Mouse (Mus musculus): ENCODE measurements around the gene Wdr1. TPM values are rescaled to one million over a fixed set of nuclear protein-coding genes. Genes with fewer than 3 reads are reported as not detected.
A peak's percentile ranks its signal among the peaks of the same experiment; 100 is the strongest.
"Not testable (repeated sequence)": the region's sequence is repeated elsewhere in the genome, so short reads cannot be mapped to it uniquely, and the experiment has no call there.

Wdr1 gene
- 10 to 100 TPM; 62.8 to 73.4 TPM for total RNA-seq (2021)
- long read RNA-seq, experiment 1, transcript Wdr1-201 (15 exons, 3,089 nt), result major isoform, 82 of 105 reads
- long read RNA-seq, experiment 1, partial matches to known transcripts, result 11 of 105 reads
- long read RNA-seq, experiment 1, other reads (novel, unspliced or antisense), result 10 of 105 reads
- long read RNA-seq, experiment 2, transcript Wdr1-201 (15 exons, 3,089 nt), result major isoform, 102 of 123 reads
- long read RNA-seq, experiment 2, partial matches to known transcripts, result 8 of 123 reads
- long read RNA-seq, experiment 2, other reads (novel, unspliced or antisense), result 12 of 123 reads

GRCm38 (mm10) chr5:38563121-38563520, at the start of gene Wdr1:
Wdr1 (minus strand) TSS chr5:38563221.
- no peak for DNase-seq

- DNase-seq, result no peak
Observed at GRCm38 (mm10) chr5:38611118-38611517, 48.1 kb upstream of the Wdr1 start.

GRCm38 (mm10) chr5:38608219-38608618, 45.2 kb upstream of the Wdr1 start:
- not testable (repeated sequence) for DNase-seq

- no peak for DNase-seq
Observed at GRCm38 (mm10) chr5:38598647-38599304, 35.8 kb upstream of the Wdr1 start.

- no peak for DNase-seq
Observed at GRCm38 (mm10) chr5:38588924-38589323, 25.9 kb upstream of the Wdr1 start.

GRCm38 (mm10) chr5:38585450-38585849, 22.4 kb upstream of the Wdr1 start:
- no peak for DNase-seq

- DNase-seq, result no peak
Observed at GRCm38 (mm10) chr5:38583026-38583425, 20.0 kb upstream of the Wdr1 start.

- DNase-seq, result peak; percentile 13
Observed at GRCm38 (mm10) chr5:38580703-38581102, 17.7 kb upstream of the Wdr1 start.

GRCm38 (mm10) chr5:38570876-38571275, 7.9 kb upstream of the Wdr1 start:
- no peak for DNase-seq

- no peak for DNase-seq
Observed at GRCm38 (mm10) chr5:38568652-38569051, 5.6 kb upstream of the Wdr1 start.

- DNase-seq, result no peak
Observed at GRCm38 (mm10) chr5:38564831-38565230, 1.8 kb upstream of the Wdr1 start.

- peak; percentile 98 for DNase-seq
Observed at GRCm38 (mm10) chr5:38561426-38562024, 1.5 kb downstream of the Wdr1 start.

GRCm38 (mm10) chr5:38560586-38561425, 2.2 kb downstream of the Wdr1 start:
- DNase-seq, result peak; percentile 38

- DNase-seq, result no peak
Observed at GRCm38 (mm10) chr5:38558831-38559230, 4.2 kb downstream of the Wdr1 start.

GRCm38 (mm10) chr5:38557811-38558210, 5.2 kb downstream of the Wdr1 start:
- DNase-seq, result no peak

GRCm38 (mm10) chr5:38556406-38556805, 6.6 kb downstream of the Wdr1 start:
- DNase-seq, result no peak

GRCm38 (mm10) chr5:38553953-38554352, 9.1 kb downstream of the Wdr1 start:
- DNase-seq, result no peak

GRCm38 (mm10) chr5:38553491-38553890, 9.5 kb downstream of the Wdr1 start:
- no peak for DNase-seq

GRCm38 (mm10) chr5:38552615-38553014, 10.4 kb downstream of the Wdr1 start:
- no peak for DNase-seq

- no peak for DNase-seq
Observed at GRCm38 (mm10) chr5:38550221-38550768, 12.7 kb downstream of the Wdr1 start.

- DNase-seq, result no peak
Observed at GRCm38 (mm10) chr5:38549461-38549909, 13.5 kb downstream of the Wdr1 start.

- DNase-seq, result no peak
Observed at GRCm38 (mm10) chr5:38547375-38547774, 15.6 kb downstream of the Wdr1 start.

Data from gastrocnemius, postnatal 25 days (tissue).